Mouse (Mus musculus): ENCODE data around the gene Eml4.

DNA sequence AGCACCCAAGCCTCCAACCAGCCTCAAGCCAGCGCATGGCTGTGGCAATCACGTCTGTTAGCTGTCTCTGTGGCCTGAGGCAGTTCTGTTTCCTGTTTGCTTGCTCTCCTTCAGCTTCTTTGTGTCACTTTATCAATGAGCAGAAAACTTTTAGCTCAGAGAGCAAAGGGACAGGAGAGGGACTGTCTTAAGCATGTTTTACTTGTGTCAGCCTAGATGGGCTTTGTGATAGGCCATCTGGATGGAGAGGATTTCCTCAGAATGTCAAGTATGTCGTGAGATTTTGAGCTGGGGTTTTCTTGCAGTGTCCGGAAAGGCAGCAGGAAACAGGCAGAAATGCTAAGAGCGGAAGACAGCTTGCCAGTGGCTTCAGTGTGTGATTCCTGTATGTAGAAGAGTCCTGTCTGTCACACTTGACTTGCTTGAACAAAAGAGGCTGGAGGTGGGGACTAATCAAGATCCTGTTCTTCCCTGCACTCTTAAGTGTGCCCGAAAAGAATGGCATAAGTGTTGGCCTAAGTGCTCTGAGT lies 46.9 kb downstream of the Eml4 start:
- TF ChIP-seq POLR2A (IDR thresholded peaks at IDR 0.05; ENCODE audit: borderline replicate concordance, control insufficient read depth, low read depth, low read length) (no peak), CTCF (IDR thresholded peaks at IDR 0.05; ENCODE audit: control insufficient read depth, insufficient read depth, low read length) (no peak)

All from bone marrow, adult 2 months (tissue).